Mouse (Mus musculus): ENCODE results near the gene Olfr291. TPM values are rescaled to one million over a fixed set of nuclear protein-coding genes. Genes with fewer than 3 reads are reported as not detected.

Gene Olfr291
- total RNA-seq (2021), result not detected
- long read RNA-seq, experiment 1, result 0 reads
- long read RNA-seq, experiment 2, result 0 reads

DNA sequence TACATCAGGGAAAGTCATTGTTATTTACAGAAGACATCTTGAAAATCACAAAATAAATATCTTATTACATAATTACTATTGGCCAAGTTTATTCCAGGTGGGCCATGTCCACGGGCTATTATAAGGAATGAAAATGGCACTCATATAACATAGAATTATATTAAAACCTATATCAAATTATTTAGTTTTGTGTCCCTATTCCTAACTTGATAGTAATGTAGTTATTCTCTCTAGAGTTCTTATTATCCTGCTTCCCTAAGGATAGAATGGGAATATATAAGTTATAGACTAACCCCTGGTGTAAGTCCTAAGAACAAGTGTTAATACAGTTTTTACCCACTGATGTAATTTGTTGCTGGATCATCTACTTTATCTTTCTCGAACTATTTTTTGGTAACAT lies at the start of gene Olfr291:
TSS of gene Olfr291 (plus strand) at position 301 of the 400 bp plus-strand sequence.
- DNase-seq, result no peak
- intact Hi-C loops (cut with DNase I), result no loop called here

DNA sequence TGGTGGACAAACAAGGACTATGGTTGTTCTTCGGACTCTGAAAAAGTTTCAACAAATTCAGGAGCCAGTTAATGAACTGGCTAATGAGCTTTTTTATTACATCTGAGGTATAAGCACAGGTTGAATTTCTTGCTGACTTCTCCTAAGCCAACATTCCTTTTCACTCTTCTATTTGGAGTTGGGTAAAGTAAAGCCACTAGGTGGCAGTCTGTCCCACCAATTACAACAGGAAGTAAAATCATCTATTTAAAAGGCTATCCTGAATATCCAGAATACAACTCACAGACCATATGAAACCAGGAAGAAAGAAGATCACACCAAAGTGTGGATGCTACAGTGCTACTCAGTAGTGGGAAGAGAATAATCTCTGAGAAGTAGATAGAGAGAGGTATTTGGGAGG lies 48.1 kb upstream of the Olfr291 start:
- no peak for DNase-seq
- intact Hi-C loops (cut with DNase I), result no loop called here

DNA sequence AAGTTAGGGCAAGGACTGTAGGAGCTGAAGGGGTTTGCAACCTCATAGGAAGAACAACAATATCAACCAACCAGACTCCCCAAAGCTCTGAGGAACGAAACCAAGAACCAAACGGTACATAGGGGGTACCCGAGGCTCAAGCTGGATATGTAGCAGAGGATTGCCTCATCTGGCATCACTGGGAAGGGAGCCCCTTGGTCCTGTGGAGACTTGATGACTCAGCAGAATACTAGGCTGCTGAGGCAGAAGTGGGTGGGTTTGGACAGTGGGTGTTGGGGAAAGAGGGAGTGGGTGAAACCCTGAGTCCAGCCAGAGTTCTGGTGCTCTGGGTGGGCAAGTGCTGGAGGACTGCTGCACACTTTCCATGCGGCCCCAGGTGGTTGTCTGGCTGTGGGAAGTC lies 47.2 kb upstream of the Olfr291 start:
- intact Hi-C loops (cut with DNase I), result no loop called here
- DNase-seq, result no peak

DNA sequence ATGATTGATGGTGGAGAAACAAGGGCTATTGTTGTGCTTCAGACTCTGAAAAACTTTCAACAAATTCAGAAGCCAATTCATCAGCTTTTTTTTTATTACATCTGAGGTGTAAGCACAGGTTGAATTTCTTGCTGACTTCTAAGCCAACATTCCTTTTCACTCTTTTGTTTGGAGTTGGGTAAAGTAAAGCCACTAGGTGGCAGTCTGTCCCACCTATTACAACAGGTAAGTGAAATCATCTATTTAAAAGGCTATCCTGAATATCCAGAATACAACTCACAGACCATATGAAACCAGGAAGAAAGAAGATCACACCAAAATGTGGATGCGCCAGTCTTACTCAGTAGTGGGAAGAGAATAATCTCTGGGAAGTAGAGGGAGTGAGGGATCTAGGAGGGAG lies 31.2 kb downstream of the Olfr291 start:
- intact Hi-C loops (cut with DNase I), result no loop called here
- DNase-seq, result no peak

Other genes starting within 250 kb of the Olfr291 start
- 1 to 10 TPM; 1.3 to 2.0 TPM for gene Fah, start 246.8 kb upstream of the Olfr291 start, total RNA-seq (2021)
- 100 to 1,000 TPM; 101 to 103 TPM for gene Zfand6, start 163.6 kb upstream of the Olfr291 start, total RNA-seq (2021)
- gene Vmn2r65, start 110.6 kb downstream of the Olfr291 start, total RNA-seq (2021), result not detected
- gene Vmn2r66, start 158.7 kb downstream of the Olfr291 start, total RNA-seq (2021), result not detected

All from gastrocnemius, postnatal 36 days (tissue).